Mouse (Mus musculus) thymus, adult 2 months (tissue): ENCODE results near the gene Fhl3. TPM values are rescaled to one million over a fixed set of nuclear protein-coding genes. Genes with fewer than 3 reads are reported as not detected.

Experiments
- DNase-seq: peaks from one replicate; pipeline ENCODE4 v3.0.0; 2021
- H3K27ac ChIP-seq: fragments of 200-500 bp; 2 replicates; pipeline ENCODE4 v1.5.1; 2012; ENCODE audit warnings: low read length, control low read depth; ENCODE audit not compliant: control insufficient read depth, insufficient read depth
- H3K27me3 ChIP-seq: fragments of 200-500 bp; 2 replicates; pipeline ENCODE4 v1.6.1; 2012; ENCODE audit warnings: mild to moderate bottlenecking, low read length, moderate library complexity, mixed read lengths; ENCODE audit not compliant: control insufficient read depth, insufficient read depth
- H3K36me3 ChIP-seq: fragments of 200-500 bp; 2 replicates; pipeline ENCODE4 v1.6.1; 2012; ENCODE audit warnings: mild to moderate bottlenecking, low read length, moderate library complexity; ENCODE audit not compliant: control insufficient read depth, insufficient read depth
- H3K4me1 ChIP-seq: fragments of 200-500 bp; replicated peaks from 2 replicates; pipeline ENCODE4 v1.6.1; 2012; ENCODE audit warnings: low read length; ENCODE audit not compliant: control insufficient read depth, insufficient read depth
- H3K4me3 ChIP-seq: fragments of 200-500 bp; 2 replicates; pipeline ENCODE4 v1.5.1; 2012; ENCODE audit warnings: mild to moderate bottlenecking, low read length, control low read depth, moderate library complexity; ENCODE audit not compliant: control insufficient read depth, insufficient read depth
- CTCF ChIP-seq: fragments of 200-500 bp; IDR thresholded peaks from 2 replicates; pipeline ENCODE4 v1.5.1; 2012; ENCODE audit warnings: mild to moderate bottlenecking, control low read depth, low read length, moderate library complexity, borderline replicate concordance; ENCODE audit not compliant: control insufficient read depth, poor library complexity, insufficient read depth; ENCODE audit errors: extremely low read depth
- POLR2A ChIP-seq: fragments of 200-500 bp; IDR thresholded peaks from 2 replicates; pipeline ENCODE4 v1.6.1; 2012; ENCODE audit warnings: mild to moderate bottlenecking, low read length, control low read depth, moderate library complexity; ENCODE audit not compliant: control insufficient read depth, poor library complexity, insufficient read depth; ENCODE audit errors: extremely low read depth
- WGBS: fragments of 180-500 bp; shearing (Covaris S2); methylation state at CpG from one replicate; pipeline ENCODE4 v1.1.7; 2018; 5-methylcytosine and 5-hydroxymethylcytosine counted together
- polyA plus RNA-seq: library from polyadenylated mRNA; depleted of rRNA; stranded (reverse); fragments of >200 nt; gene quantifications from 2 replicates; pipeline ENCODE4 v1.2.3, GENCODE M21; 2012; rRNA removed

Fhl3 gene
- polyA plus RNA-seq, result 36.1 and 59.4 TPM in 2 replicates

GRCm38 (mm10) chr4:124700248-124700971 lies at the start of gene Fhl3:
TSS of gene Fhl3 (plus strand) at chr4:124700701.
- TF ChIP-seq CTCF (no peak), POLR2A (0 out of 2 replicates have a peak, but pooled peaks have one; percentile 47)
- Histone ChIP-seq H3K36me3 (no peaks in the 10 kb centered on the region), H3K27ac (peak within 1 kb of the TSS; percentile 60; the same call in 1 of the 2 replicates), H3K4me1 (peaks cover 52% of the 10 kb centered on the region), H3K4me3 (peak within 1 kb of the TSS; percentile 100), H3K27me3 (no peaks in the 10 kb centered on the region)
- DNase-seq, result peak; percentile 76
- WGBS, result under 1% methylated on average over 58 of the region's 59 CpGs

- H3K27me3 ChIP-seq, result peaks cover 20% of the 10 kb centered on the region; the same call in 1 of the 2 replicates
- no peaks in the 10 kb centered on the region for H3K36me3 ChIP-seq
- H3K4me1 ChIP-seq, result peaks cover 4% of the 10 kb centered on the region
- no peak for TF ChIP-seq CTCF
- TF ChIP-seq POLR2A, result no peak
- no peak overlapping the region for H3K4me3 ChIP-seq
- no peak overlapping the region for H3K27ac ChIP-seq
- WGBS, result 23% methylated on average over 9 of the region's 9 CpGs
- no peak for DNase-seq
Measured at GRCm38 (mm10) chr4:124652886-124653285, 47.6 kb upstream of the Fhl3 start.

GRCm38 (mm10) chr4:124656518-124656853 lies 44.0 kb upstream of the Fhl3 start, which contains the start of gene Pou3f1:
TSS of gene Pou3f1 (plus strand) at chr4:124656807.
- H3K27me3 ChIP-seq, result peaks cover 35% of the 10 kb centered on the region
- peak within 1 kb of the TSS; percentile 67 for H3K4me3 ChIP-seq
- WGBS, result 14% methylated on average over 15 of the region's 15 CpGs

GRCm38 (mm10) chr4:124656854-124657650 lies 43.4 kb upstream of the Fhl3 start:
- H3K27ac ChIP-seq, result no peak overlapping the region
- peaks cover 37% of the 10 kb centered on the region for H3K27me3 ChIP-seq
- H3K4me1 ChIP-seq, result peaks cover 12% of the 10 kb centered on the region
- WGBS, result 2% methylated on average over 89 of the region's 92 CpGs
- no peaks in the 10 kb centered on the region for H3K36me3 ChIP-seq
- DNase-seq, result peak; percentile 77
- H3K4me3 ChIP-seq, result peak overlapping the region; percentile 67
- TF ChIP-seq CTCF (no peak), POLR2A (no peak)

More at GRCm38 (mm10) chr4:124656518-124656853, 44.0 kb upstream of the Fhl3 start, which contains the start of gene Pou3f1:
- peaks cover 12% of the 10 kb centered on the region for H3K4me1 ChIP-seq
- DNase-seq, result no peak
- no peaks in the 10 kb centered on the region for H3K36me3 ChIP-seq
- no peak within 1 kb of the TSS for H3K27ac ChIP-seq
- no peak for TF ChIP-seq POLR2A
- TF ChIP-seq CTCF, result no peak

- WGBS, result 3% methylated on average over 56 of the region's 61 CpGs
- H3K27ac ChIP-seq, result no peak overlapping the region
- H3K4me3 ChIP-seq, result peak overlapping the region; percentile 41
- no peak for TF ChIP-seq CTCF
- TF ChIP-seq POLR2A, result no peak
- H3K36me3 ChIP-seq, result no peaks in the 10 kb centered on the region
- H3K27me3 ChIP-seq, result peaks cover 39% of the 10 kb centered on the region
- H3K4me1 ChIP-seq, result peaks cover 12% of the 10 kb centered on the region
- no peak for DNase-seq
Measured at GRCm38 (mm10) chr4:124657781-124658180, 42.7 kb upstream of the Fhl3 start.

- no peak for TF ChIP-seq POLR2A
- TF ChIP-seq CTCF, result no peak
- DNase-seq, result no peak
- peaks cover 12% of the 10 kb centered on the region for H3K4me1 ChIP-seq
- no peak overlapping the region for H3K27ac ChIP-seq
- H3K4me3 ChIP-seq, result no peak overlapping the region
- H3K36me3 ChIP-seq, result no peaks in the 10 kb centered on the region
- peaks cover 39% of the 10 kb centered on the region for H3K27me3 ChIP-seq
- WGBS, result 7% methylated on average over 39 of the region's 39 CpGs
Measured at GRCm38 (mm10) chr4:124658412-124658851, 42.1 kb upstream of the Fhl3 start.
